Mouse (Mus musculus) limb, embryonic 14.5 days (tissue): ENCODE measurements around the gene Tmbim4. TPM values are rescaled to one million over a fixed set of nuclear protein-coding genes. Genes with fewer than 3 reads are reported as not detected.

ENCODE experiments used
- ATAC-seq: fragments of 200-750 bp; cut with Nextera tagmentation; 2 replicates; pipeline ENCODE4 v1.8.0; 2017; ENCODE audit warnings: low read depth, moderate number of reproducible peaks, moderate TSS enrichment; ENCODE audit not compliant: low FRiP score
- DNase-seq: peaks from one replicate; pipeline ENCODE4 v3.0.0-alpha.2; 2015; ENCODE audit warnings: low spot score
- H3K27ac ChIP-seq: fragments of 300-500 bp; sonication (generic); replicated peaks from 2 replicates; pipeline ENCODE4 v1.5.1; 2014; ENCODE audit warnings: low read depth, mild to moderate bottlenecking, low read length, moderate library complexity, mixed read lengths
- H3K27me3 ChIP-seq: fragments of 300-500 bp; sonication (generic); 2 replicates; pipeline ENCODE4 v1.6.1; 2014; ENCODE audit warnings: low read length, mixed read lengths; ENCODE audit not compliant: control insufficient read depth, insufficient read depth
- H3K36me3 ChIP-seq: fragments of 300-500 bp; sonication (generic); 2 replicates; pipeline ENCODE4 v1.6.1; 2014; ENCODE audit warnings: mild to moderate bottlenecking, low read length, moderate library complexity, mixed read lengths; ENCODE audit not compliant: control insufficient read depth, insufficient read depth
- H3K4me1 ChIP-seq: fragments of 300-500 bp; sonication (generic); 2 replicates; pipeline ENCODE4 v1.6.1; 2014; ENCODE audit warnings: antibody characterized with exemption, low read length, mixed read lengths; ENCODE audit not compliant: control insufficient read depth, insufficient read depth
- H3K4me2 ChIP-seq: fragments of 300-500 bp; sonication (generic); replicated peaks from 2 replicates; pipeline ENCODE4 v1.6.1; 2014; ENCODE audit warnings: low read depth, mild to moderate bottlenecking, low read length, moderate library complexity; ENCODE audit not compliant: severe bottlenecking
- H3K4me3 ChIP-seq: fragments of 300-500 bp; sonication (generic); replicated peaks from 2 replicates; pipeline ENCODE4 v1.5.1; 2014; ENCODE audit warnings: low read length
- H3K9ac ChIP-seq: fragments of 300-500 bp; sonication (generic); 2 replicates; pipeline ENCODE4 v1.6.1; 2014; ENCODE audit warnings: mild to moderate bottlenecking, low read depth, low read length, moderate library complexity; ENCODE audit not compliant: severe bottlenecking
- H3K9me3 ChIP-seq: fragments of 300-500 bp; sonication (generic); 2 replicates; pipeline ENCODE4 v1.6.1; 2016; ENCODE audit warnings: low read length; ENCODE audit not compliant: control insufficient read depth
- POLR2A ChIP-seq: fragments of 200-500 bp; IDR thresholded peaks from 2 replicates; pipeline ENCODE4 v1.8.0; 2012; ENCODE audit warnings: inconsistent platforms, mild to moderate bottlenecking, moderate library complexity, borderline replicate concordance; ENCODE audit not compliant: insufficient read depth, insufficient read length; ENCODE audit errors: extremely low read depth
- WGBS: fragments of 180-500 bp; shearing (Covaris S2); extraction: QIAGEN DNeasy Blood & Tissue Kit; methylation state at CpG from one replicate; pipeline ENCODE4 v1.1.7; 2014; 5-methylcytosine and 5-hydroxymethylcytosine counted together
- polyA plus RNA-seq, 2 experiments: library from polyadenylated mRNA; depleted of rRNA in 1 of 2; stranded (reverse) in 1 of 2; unstranded in 1 of 2; fragments of >200 nt; fragmentation: Nextera tagmentation in 1 of 2; extraction: Ambion mirVana in 1 of 2; gene quantifications; 2 replicates each; pipeline versions ENCODE4 v1.2.1 to v1.2.3; 2012 to 2014

Tmbim4 gene
- polyA plus RNA-seq, 2 experiments, result 84.1 to 106 TPM

DNA sequence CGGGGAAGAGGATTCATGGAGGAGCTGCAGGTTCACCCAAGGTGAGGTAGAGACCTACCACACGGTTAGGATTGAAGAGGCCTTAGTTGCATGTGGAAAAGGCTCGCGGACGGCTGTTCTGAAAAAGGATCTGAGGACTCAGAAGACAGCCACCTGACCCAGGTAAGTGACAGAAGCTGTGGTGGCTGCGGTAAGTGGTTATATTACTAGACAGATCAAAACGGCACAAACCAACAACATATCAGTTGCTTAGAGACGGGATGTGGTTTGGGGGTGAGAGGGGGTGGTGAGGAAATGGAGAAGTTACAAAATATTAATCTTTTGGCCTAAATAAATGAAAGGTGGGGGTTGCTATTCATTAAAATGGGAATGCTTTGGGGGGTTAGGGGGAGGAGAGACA is 8.1 kb upstream of the Tmbim4 start:
- WGBS, result 95% methylated on average over 8 of the region's 8 CpGs
- Histone ChIP-seq H3K4me2 (no peak overlapping the region), H3K27ac (no peak overlapping the region), H3K36me3 (no peaks in the 10 kb centered on the region), H3K9me3 (no peaks in the 10 kb centered on the region), H3K9ac (no peak overlapping the region), H3K4me3 (no peak overlapping the region), H3K4me1 (no peaks in the 10 kb centered on the region), H3K27me3 (no peaks in the 10 kb centered on the region)
- no peak for TF ChIP-seq POLR2A
- ATAC-seq (no peak), DNase-seq (no peak)

DNA sequence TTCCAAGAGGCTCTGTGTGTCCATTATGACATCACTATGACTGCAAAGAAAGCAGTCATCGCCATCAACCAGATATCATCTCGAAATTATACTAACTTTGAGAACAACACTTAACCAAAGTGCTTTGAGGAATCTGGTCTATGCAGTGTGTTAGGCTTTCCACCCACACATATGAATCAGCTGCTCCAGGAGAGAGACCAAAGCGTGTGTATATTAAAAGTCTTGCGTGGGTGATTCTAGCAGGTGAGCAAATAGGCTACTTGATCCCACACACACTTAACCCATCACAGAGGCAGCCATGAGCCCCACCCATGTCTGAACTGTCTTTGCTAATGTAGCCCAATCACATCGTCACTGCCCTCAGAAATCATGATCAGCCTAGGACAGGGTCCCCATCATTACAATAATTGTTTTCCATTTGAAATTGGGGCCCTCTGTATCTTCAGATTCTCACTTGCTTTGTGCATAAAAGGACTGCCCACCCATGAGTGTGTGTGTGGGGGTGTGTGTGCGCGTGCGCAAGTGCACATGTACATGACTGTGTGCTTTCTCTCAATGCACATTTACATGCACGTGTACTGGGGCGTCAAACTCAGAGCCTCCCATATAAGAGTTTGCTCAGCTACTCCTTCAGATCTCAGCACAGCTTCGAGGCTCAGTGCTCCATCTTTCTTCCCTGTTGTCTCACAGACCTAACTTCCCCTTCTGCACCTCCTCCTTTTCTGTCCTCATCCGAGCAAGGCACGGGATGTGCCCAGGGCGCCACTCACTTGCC is 4.1 kb upstream of the Tmbim4 start:
- Histone ChIP-seq H3K4me1 (0 out of 2 replicates have a peak, but pooled peaks cover 4% of the 10 kb centered on the region), H3K27ac (no peak overlapping the region), H3K9me3 (no peaks in the 10 kb centered on the region), H3K9ac (no peak overlapping the region), H3K36me3 (no peaks in the 10 kb centered on the region), H3K27me3 (no peaks in the 10 kb centered on the region), H3K4me2 (no peak overlapping the region), H3K4me3 (no peak overlapping the region)
- no peak for DNase-seq
- no peak for ATAC-seq
- 81% methylated on average over 14 of the region's 14 CpGs for WGBS
- no peak for TF ChIP-seq POLR2A

DNA sequence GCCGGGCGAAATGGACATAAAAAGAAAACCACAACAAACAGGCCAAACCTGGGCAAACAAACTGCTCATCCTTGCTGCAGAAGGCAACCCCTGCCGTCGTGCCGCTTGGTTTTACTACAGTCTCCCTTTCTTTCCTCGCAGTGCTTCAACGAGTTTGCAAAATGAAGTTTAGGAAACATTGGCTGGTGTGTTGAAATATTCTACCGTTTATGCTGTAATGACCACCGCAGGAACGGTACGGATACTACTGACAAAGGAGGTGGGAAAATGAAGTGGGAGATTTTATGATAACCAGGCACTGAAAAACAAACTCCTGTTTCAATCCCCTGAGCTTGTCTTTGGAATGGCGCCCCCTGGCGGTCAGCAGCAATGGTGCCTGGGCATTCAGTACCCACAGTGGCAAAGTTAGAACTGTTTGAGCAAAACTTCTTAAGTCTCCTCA is 592 bp downstream of the Tmbim4 start, which contains the start of gene Irak3:
Irak3 (minus strand) TSS at position 170 of the 442 bp plus-strand sequence.
- Histone ChIP-seq H3K9me3 (no peaks in the 10 kb centered on the region), H3K36me3 (no peaks in the 10 kb centered on the region), H3K4me3 (peak within 1 kb of the TSS; percentile 59), H3K9ac (peak within 1 kb of the TSS; percentile 57), H3K4me1 (0 out of 2 replicates have a peak, but pooled peaks cover 4% of the 10 kb centered on the region), H3K27me3 (no peaks in the 10 kb centered on the region), H3K27ac (no peak within 1 kb of the TSS), H3K4me2 (peak within 1 kb of the TSS; percentile 84)
- no peak for TF ChIP-seq POLR2A
- 1% methylated on average over 13 of the region's 13 CpGs for WGBS
- ATAC-seq (peak; percentile 44), DNase-seq (peak; percentile 84)

DNA sequence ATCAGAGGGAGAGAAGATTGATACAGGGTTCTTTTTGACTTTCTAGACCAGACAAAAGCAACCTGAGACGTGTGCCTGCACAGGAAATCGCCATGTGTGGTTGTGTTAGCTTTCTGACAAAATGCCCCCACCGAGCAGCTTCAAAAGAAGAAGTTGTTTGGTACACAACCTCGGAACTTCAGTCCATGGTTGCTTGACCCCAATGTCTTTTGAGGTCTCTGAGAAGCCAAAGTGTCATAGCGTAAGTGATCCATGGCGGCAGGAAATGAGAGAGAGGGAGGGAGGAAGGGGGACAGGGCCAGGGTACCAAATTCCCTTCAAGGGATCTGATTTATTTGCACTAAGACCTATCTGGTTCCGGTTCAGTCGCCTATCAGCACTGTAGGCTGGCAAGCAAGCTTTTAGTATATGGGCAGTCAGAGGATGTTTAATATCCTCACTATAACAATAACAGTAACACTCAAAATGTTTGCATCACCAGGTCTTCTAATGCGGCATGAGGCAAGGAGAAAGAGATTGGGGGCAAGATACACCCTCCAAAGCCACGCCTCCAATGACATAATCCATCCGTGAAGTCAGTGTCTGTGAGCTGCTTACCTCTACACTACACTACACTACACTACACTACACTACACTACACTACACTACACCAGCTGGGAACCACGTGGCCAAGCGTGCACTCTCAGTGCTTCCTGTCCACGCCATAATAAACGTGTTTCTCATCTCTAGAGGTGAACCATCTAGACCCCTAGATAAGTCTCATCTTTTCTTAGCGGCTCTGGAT is 1.3 kb downstream of the Tmbim4 start:
- DNase-seq (no peak), ATAC-seq (no peak)
- no peaks in the 10 kb centered on the region for H3K36me3 ChIP-seq
- H3K4me3 ChIP-seq, result peak overlapping the region; percentile 59; the same call in 1 of the 2 replicates
- no peak overlapping the region for H3K27ac ChIP-seq
- H3K4me2 ChIP-seq, result peak overlapping the region; percentile 84; the same call in 1 of the 2 replicates
- H3K27me3 ChIP-seq, result no peaks in the 10 kb centered on the region
- TF ChIP-seq POLR2A, result no peak
- 0 out of 2 replicates have a peak, but pooled peaks cover 4% of the 10 kb centered on the region for H3K4me1 ChIP-seq
- H3K9me3 ChIP-seq, result no peaks in the 10 kb centered on the region
- no peak overlapping the region for H3K9ac ChIP-seq
- 71% methylated on average over 16 of the region's 16 CpGs for WGBS

DNA sequence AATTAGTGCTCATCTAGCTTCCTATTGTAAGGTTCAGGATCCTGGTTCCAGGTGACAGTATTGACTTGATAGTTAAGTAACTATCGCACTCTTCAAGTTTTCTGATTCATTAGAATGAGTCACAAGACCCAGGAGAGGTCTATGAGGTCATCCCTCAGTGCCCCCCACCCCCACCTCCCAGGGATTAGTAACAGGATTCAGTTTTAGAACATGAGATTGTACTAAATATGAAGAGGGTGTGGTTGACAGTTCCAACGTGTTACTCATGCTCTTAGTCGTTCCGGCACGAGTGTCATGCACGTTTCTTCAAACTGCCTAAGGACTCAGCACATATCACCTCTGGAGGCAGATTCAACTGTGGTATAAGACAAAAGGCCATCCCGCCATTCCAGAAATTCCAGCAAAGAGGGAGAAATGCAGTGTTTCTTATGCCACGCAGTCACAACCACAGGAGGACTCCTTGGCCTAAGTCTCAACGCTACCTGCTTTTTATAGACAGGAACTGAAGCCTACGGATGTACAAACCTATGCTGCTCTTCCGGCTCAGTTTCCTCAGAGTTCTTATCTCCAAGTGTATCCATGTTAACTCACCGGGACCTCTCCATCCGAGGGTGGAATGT is 3.3 kb downstream of the Tmbim4 start:
- Histone ChIP-seq H3K4me2 (no peak overlapping the region), H3K9me3 (no peaks in the 10 kb centered on the region), H3K27ac (no peak overlapping the region), H3K4me3 (no peak overlapping the region), H3K4me1 (peaks cover 4% of the 10 kb centered on the region), H3K27me3 (no peaks in the 10 kb centered on the region), H3K9ac (no peak overlapping the region), H3K36me3 (no peaks in the 10 kb centered on the region)
- DNase-seq (no peak), ATAC-seq (no peak)
- TF ChIP-seq POLR2A, result no peak
- WGBS, result 85% methylated on average over 13 of the region's 13 CpGs
